Mouse (Mus musculus): Measurements from ENCODE around the gene Srgap1. TPM values are rescaled to one million over a fixed set of nuclear protein-coding genes. Genes with fewer than 3 reads are reported as not detected.
A peak's percentile ranks its signal among the peaks of the same experiment; 100 is the strongest.
"Not testable (repeated sequence)": the region's sequence is repeated elsewhere in the genome, so short reads cannot be mapped to it uniquely, and the experiment has no call there.

Srgap1 gene
- polyA plus RNA-seq, 1 experiment from 2014 or later = 32.0 TPM

- Histone ChIP-seq H3K9ac (replicated peaks; ENCODE audit: low read depth, low read length) (no peak overlapping the region), H3K9me3 (ENCODE audit: control insufficient read depth, low read length) (no peaks in the 10 kb centered on the region), H3K27ac (ENCODE audit: low read length) (no peak overlapping the region), H3K4me2 (ENCODE audit: low read length) (no peak overlapping the region), H3K36me3 (ENCODE audit: control insufficient read depth, insufficient read depth) (peaks cover 2% of the 10 kb centered on the region), H3K4me1 (replicated peaks; ENCODE audit: control insufficient read depth, insufficient read depth, low read length) (no peaks in the 10 kb centered on the region), H3K4me3 (replicated peaks; ENCODE audit: low read length) (no peak overlapping the region), H3K27me3 (replicated peaks; ENCODE audit: control insufficient read depth, insufficient read depth, low read length) (no peaks in the 10 kb centered on the region)
- no peak for ATAC-seq
- WGBS = 7% methylated on average over 6 of the region's 6 CpGs
Observed at GRCm38 (mm10) chr10:121790078-121790477, 257.0 kb downstream of the Srgap1 start.

- H3K4me2 ChIP-seq (ENCODE audit: low read length) = no peak overlapping the region
- H3K27ac ChIP-seq (ENCODE audit: low read length) = no peak overlapping the region
- peaks cover 17% of the 10 kb centered on the region for H3K36me3 ChIP-seq (ENCODE audit: control insufficient read depth, insufficient read depth)
- 94% methylated on average over 3 of the region's 3 CpGs for WGBS
- no peak for ATAC-seq
- no peak overlapping the region for H3K9ac ChIP-seq (replicated peaks; ENCODE audit: low read depth, low read length)
- H3K27me3 ChIP-seq (replicated peaks; ENCODE audit: control insufficient read depth, insufficient read depth, low read length) = no peaks in the 10 kb centered on the region
- H3K4me1 ChIP-seq (replicated peaks; ENCODE audit: control insufficient read depth, insufficient read depth, low read length) = no peaks in the 10 kb centered on the region
- H3K4me3 ChIP-seq (replicated peaks; ENCODE audit: low read length) = no peak overlapping the region
- H3K9me3 ChIP-seq (ENCODE audit: control insufficient read depth, low read length) = peaks cover 7% of the 10 kb centered on the region; the same call in 1 of the 2 replicates
Observed at GRCm38 (mm10) chr10:121788536-121788935, 258.6 kb downstream of the Srgap1 start.

GRCm38 (mm10) chr10:121781159-121781558 is 266.0 kb downstream of the Srgap1 start:
- H3K9ac ChIP-seq (replicated peaks; ENCODE audit: low read depth, low read length) = no peak overlapping the region
- WGBS = 52% methylated on average over 14 of the region's 14 CpGs
- H3K9me3 ChIP-seq (ENCODE audit: control insufficient read depth, low read length) = peaks cover 7% of the 10 kb centered on the region; the same call in 1 of the 2 replicates
- H3K4me1 ChIP-seq (replicated peaks; ENCODE audit: control insufficient read depth, insufficient read depth, low read length) = no peaks in the 10 kb centered on the region
- H3K4me2 ChIP-seq (ENCODE audit: low read length) = no peak overlapping the region
- no peak overlapping the region for H3K4me3 ChIP-seq (replicated peaks; ENCODE audit: low read length)
- ATAC-seq = no peak; the same call in 1 of the 2 replicates
- H3K27me3 ChIP-seq (replicated peaks; ENCODE audit: control insufficient read depth, insufficient read depth, low read length) = no peaks in the 10 kb centered on the region
- peaks cover 26% of the 10 kb centered on the region for H3K36me3 ChIP-seq (ENCODE audit: control insufficient read depth, insufficient read depth)
- H3K27ac ChIP-seq (ENCODE audit: low read length) = no peak overlapping the region

GRCm38 (mm10) chr10:121775990-121776389 is 271.1 kb downstream of the Srgap1 start:
- Histone ChIP-seq H3K4me2 (ENCODE audit: low read length) (no peak overlapping the region), H3K27ac (ENCODE audit: low read length) (no peak overlapping the region), H3K4me1 (replicated peaks; ENCODE audit: control insufficient read depth, insufficient read depth, low read length) (no peaks in the 10 kb centered on the region), H3K36me3 (ENCODE audit: control insufficient read depth, insufficient read depth) (no peaks in the 10 kb centered on the region), H3K4me3 (replicated peaks; ENCODE audit: low read length) (no peak overlapping the region), H3K9me3 (ENCODE audit: control insufficient read depth, low read length) (no peaks in the 10 kb centered on the region), H3K9ac (replicated peaks; ENCODE audit: low read depth, low read length) (no peak overlapping the region), H3K27me3 (replicated peaks; ENCODE audit: control insufficient read depth, insufficient read depth, low read length) (no peaks in the 10 kb centered on the region)
- 50% methylated on average over 3 of the region's 3 CpGs for WGBS
- no peak for ATAC-seq

- 83% methylated on average over 4 of the region's 4 CpGs for WGBS
- no peaks in the 10 kb centered on the region for H3K27me3 ChIP-seq (replicated peaks; ENCODE audit: control insufficient read depth, insufficient read depth, low read length)
- H3K4me2 ChIP-seq (ENCODE audit: low read length) = no peak overlapping the region
- ATAC-seq = no peak
- H3K4me3 ChIP-seq (replicated peaks; ENCODE audit: low read length) = no peak overlapping the region
- H3K9ac ChIP-seq (replicated peaks; ENCODE audit: low read depth, low read length) = no peak overlapping the region
- no peaks in the 10 kb centered on the region for H3K9me3 ChIP-seq (ENCODE audit: control insufficient read depth, low read length)
- H3K27ac ChIP-seq (ENCODE audit: low read length) = no peak overlapping the region
- no peaks in the 10 kb centered on the region for H3K4me1 ChIP-seq (replicated peaks; ENCODE audit: control insufficient read depth, insufficient read depth, low read length)
- no peaks in the 10 kb centered on the region for H3K36me3 ChIP-seq (ENCODE audit: control insufficient read depth, insufficient read depth)
Observed at GRCm38 (mm10) chr10:121773813-121774212, 273.3 kb downstream of the Srgap1 start.

- Histone ChIP-seq H3K4me2 (ENCODE audit: low read length) (peak overlapping the region; percentile 26), H3K4me1 (replicated peaks; ENCODE audit: control insufficient read depth, insufficient read depth, low read length) (no peaks in the 10 kb centered on the region; the same call in 1 of the 2 replicates), H3K36me3 (ENCODE audit: control insufficient read depth, insufficient read depth) (no peaks in the 10 kb centered on the region), H3K9ac (replicated peaks; ENCODE audit: low read depth, low read length) (no peak overlapping the region), H3K27ac (ENCODE audit: low read length) (no peak overlapping the region), H3K9me3 (ENCODE audit: control insufficient read depth, low read length) (no peaks in the 10 kb centered on the region), H3K27me3 (replicated peaks; ENCODE audit: control insufficient read depth, insufficient read depth, low read length) (no peaks in the 10 kb centered on the region), H3K4me3 (replicated peaks; ENCODE audit: low read length) (no peak overlapping the region)
- no peak for ATAC-seq
- WGBS = 49% methylated on average over 18 of the region's 20 CpGs
Observed at GRCm38 (mm10) chr10:121770624-121771577, 276.2 kb downstream of the Srgap1 start.

GRCm38 (mm10) chr10:121769711-121770110 is 277.4 kb downstream of the Srgap1 start:
- H3K4me2 ChIP-seq (ENCODE audit: low read length) = no peak overlapping the region
- no peak overlapping the region for H3K4me3 ChIP-seq (replicated peaks; ENCODE audit: low read length)
- no peak overlapping the region for H3K9ac ChIP-seq (replicated peaks; ENCODE audit: low read depth, low read length)
- no peak for ATAC-seq
- 94% methylated on average over 5 of the region's 5 CpGs for WGBS
- H3K4me1 ChIP-seq (replicated peaks; ENCODE audit: control insufficient read depth, insufficient read depth, low read length) = peaks cover 11% of the 10 kb centered on the region; the same call in 1 of the 2 replicates
- no peaks in the 10 kb centered on the region for H3K27me3 ChIP-seq (replicated peaks; ENCODE audit: control insufficient read depth, insufficient read depth, low read length)
- H3K36me3 ChIP-seq (ENCODE audit: control insufficient read depth, insufficient read depth) = no peaks in the 10 kb centered on the region
- H3K9me3 ChIP-seq (ENCODE audit: control insufficient read depth, low read length) = no peaks in the 10 kb centered on the region
- H3K27ac ChIP-seq (ENCODE audit: low read length) = no peak overlapping the region

GRCm38 (mm10) chr10:121767295-121767694 is 279.8 kb downstream of the Srgap1 start:
- not testable (repeated sequence) for H3K27me3 ChIP-seq (replicated peaks; ENCODE audit: control insufficient read depth, insufficient read depth, low read length); H3K9me3 ChIP-seq (ENCODE audit: control insufficient read depth, low read length); ATAC-seq; H3K4me3 ChIP-seq (replicated peaks; ENCODE audit: low read length); H3K27ac ChIP-seq (ENCODE audit: low read length); H3K4me2 ChIP-seq (ENCODE audit: low read length); H3K36me3 ChIP-seq (ENCODE audit: control insufficient read depth, insufficient read depth); H3K9ac ChIP-seq (replicated peaks; ENCODE audit: low read depth, low read length)
- peaks cover 11% of the 10 kb centered on the region; the same call in 1 of the 2 replicates for H3K4me1 ChIP-seq (replicated peaks; ENCODE audit: control insufficient read depth, insufficient read depth, low read length)
- 78% methylated on average over 3 of the region's 3 CpGs for WGBS

- Histone ChIP-seq H3K4me1 (replicated peaks; ENCODE audit: control insufficient read depth, insufficient read depth, low read length) (peaks cover 11% of the 10 kb centered on the region; the same call in 1 of the 2 replicates), H3K36me3 (ENCODE audit: control insufficient read depth, insufficient read depth) (no peaks in the 10 kb centered on the region), H3K27me3 (replicated peaks; ENCODE audit: control insufficient read depth, insufficient read depth, low read length) (no peaks in the 10 kb centered on the region), H3K9ac (replicated peaks; ENCODE audit: low read depth, low read length) (no peak overlapping the region), H3K4me2 (ENCODE audit: low read length) (peak overlapping the region; percentile 16; the same call in 1 of the 2 replicates), H3K4me3 (replicated peaks; ENCODE audit: low read length) (no peak overlapping the region), H3K27ac (ENCODE audit: low read length) (peak overlapping the region; percentile 65), H3K9me3 (ENCODE audit: control insufficient read depth, low read length) (no peaks in the 10 kb centered on the region)
- 18% methylated on average over 10 of the region's 10 CpGs for WGBS
- peak; percentile 98 for ATAC-seq
Observed at GRCm38 (mm10) chr10:121765174-121766057, 281.7 kb downstream of the Srgap1 start.
